In genomic region chr9:75434872-75435271, GRCm38 (mm10) we compare ENCODE assay signal across 14 mouse cellular contexts. TPM values are rescaled to one million over a fixed set of nuclear protein-coding genes. Genes with fewer than 3 reads are reported as not detected.
DNase-seq lines count a peak whose midpoint lies in the region; ATAC-seq and TF ChIP-seq lines count a peak whose summit lies in the region.
"Had no signal": no experiment of that assay in that cellular context is flagged by ENCODE, and none has a peak within 500 bp of the region (broad histone marks: within the 10 kb centered on the region; RNA-seq: fewer than 3 reads in every experiment).

No protein-coding gene starts in this region.

- ATAC-seq in forebrain, embryonic 11.5 days (replicated peaks; ENCODE audit: low FRiP score): 0 out of 2 replicates have a peak, but pooled peaks have one; percentile 22
- ATAC-seq in forebrain, embryonic 13.5 days: no peak
- ATAC-seq in kidney, embryonic 16.5 days (ENCODE audit: low FRiP score, low TSS enrichment): no peak

- no peaks in the 10 kb centered on the region for H3K36me3 ChIP-seq in forebrain, embryonic 11.5 days (ENCODE audit: control insufficient read depth, insufficient read depth, low read length)
- no peaks in the 10 kb centered on the region for H3K36me3 ChIP-seq in forebrain, embryonic 13.5 days (ENCODE audit: poor library complexity, severe bottlenecking)
- H3K36me3 ChIP-seq in thymus, adult 2 months (ENCODE audit: control insufficient read depth, insufficient read depth, low read length): no peaks in the 10 kb centered on the region
- no peaks in the 10 kb centered on the region for H3K36me3 ChIP-seq in kidney, embryonic 16.5 days (ENCODE audit: insufficient read depth, low read length)
- H3K36me3 ChIP-seq: embryonic facial prominence, embryonic 13.5 days; forebrain, embryonic 10.5 days; hindbrain, embryonic 15.5 days; liver, embryonic 12.5 days had no signal

- no peak overlapping the region for H3K9ac ChIP-seq in forebrain, embryonic 11.5 days (ENCODE audit: low read length)
- H3K9ac ChIP-seq in forebrain, embryonic 13.5 days: no peak overlapping the region
- no peak overlapping the region for H3K9ac ChIP-seq in kidney, embryonic 16.5 days (replicated peaks; ENCODE audit: low read length)
- H3K9ac ChIP-seq: embryonic facial prominence, embryonic 13.5 days; hindbrain, embryonic 15.5 days; liver, embryonic 12.5 days had no signal

- H3K4me3 ChIP-seq in forebrain, embryonic 11.5 days (ENCODE audit: low read depth, low read length): no peak overlapping the region
- no peak overlapping the region for H3K4me3 ChIP-seq in forebrain, embryonic 13.5 days
- H3K4me3 ChIP-seq in layer of hippocampus, adult 2 months: no peak overlapping the region
- no peak overlapping the region for H3K4me3 ChIP-seq in thymus, adult 2 months (ENCODE audit: control insufficient read depth, insufficient read depth, low read length)
- H3K4me3 ChIP-seq in kidney, embryonic 16.5 days (ENCODE audit: low read length): no peak overlapping the region
- H3K4me3 ChIP-seq: embryonic facial prominence, embryonic 13.5 days; forebrain, embryonic 10.5 days; hindbrain, embryonic 15.5 days; liver, embryonic 12.5 days had no signal

- no peaks in the 10 kb centered on the region for H3K9me3 ChIP-seq in forebrain, embryonic 11.5 days (ENCODE audit: control insufficient read depth, low read length)
- no peaks in the 10 kb centered on the region for H3K9me3 ChIP-seq in forebrain, embryonic 13.5 days (replicated peaks)
- H3K9me3 ChIP-seq in kidney, embryonic 16.5 days (ENCODE audit: low read length): no peaks in the 10 kb centered on the region
- H3K9me3 ChIP-seq: embryonic facial prominence, embryonic 13.5 days; forebrain, embryonic 10.5 days; hindbrain, embryonic 15.5 days; liver, embryonic 12.5 days had no signal

- no peak for TF ChIP-seq CTCF in layer of hippocampus, adult 2 months (conservative IDR thresholded peaks at IDR 0.05)
- no peak for TF ChIP-seq CTCF in thymus, adult 2 months (IDR thresholded peaks at IDR 0.05; ENCODE audit: borderline replicate concordance, control insufficient read depth, extremely low read depth, insufficient read depth, low read length, poor library complexity)

- no peaks in the 10 kb centered on the region for H3K27me3 ChIP-seq in forebrain, embryonic 11.5 days (ENCODE audit: control insufficient read depth, insufficient read depth, low read length)
- no peaks in the 10 kb centered on the region for H3K27me3 ChIP-seq in forebrain, embryonic 13.5 days
- no peaks in the 10 kb centered on the region for H3K27me3 ChIP-seq in thymus, adult 2 months (ENCODE audit: control insufficient read depth, insufficient read depth, low read length)
- H3K27me3 ChIP-seq in kidney, embryonic 16.5 days (ENCODE audit: insufficient read depth, low read length): no peaks in the 10 kb centered on the region
- H3K27me3 ChIP-seq: embryonic facial prominence, embryonic 13.5 days; hindbrain, embryonic 15.5 days; liver, embryonic 12.5 days; Patski had no signal

- no peak for TF ChIP-seq POLR2A in thymus, adult 2 months (IDR thresholded peaks at IDR 0.05; ENCODE audit: control insufficient read depth, extremely low read depth, insufficient read depth, low read length, poor library complexity)

- no peak overlapping the region for H3K27ac ChIP-seq in forebrain, embryonic 11.5 days (ENCODE audit: low read depth, low read length)
- H3K27ac ChIP-seq in forebrain, embryonic 13.5 days: no peak overlapping the region
- peak overlapping the region; percentile 12; the same call in 1 of the 2 replicates for H3K27ac ChIP-seq in layer of hippocampus, adult 2 months
- peak overlapping the region; percentile 23; the same call in 1 of the 2 replicates for H3K27ac ChIP-seq in thymus, adult 2 months (ENCODE audit: control insufficient read depth, insufficient read depth, low read length)
- H3K27ac ChIP-seq in kidney, embryonic 16.5 days (ENCODE audit: low read length): no peak overlapping the region
- H3K27ac ChIP-seq: hindbrain, embryonic 15.5 days; liver, embryonic 12.5 days had no signal

- DNase-seq in forebrain, embryonic 11.5 days (ENCODE audit: low spot score): no peak
- no peak for DNase-seq in layer of hippocampus, adult 2 months (ENCODE audit: low spot score in 2 of 2)
- DNase-seq in layer of hippocampus, adult 11-12 months (ENCODE audit: low spot score): no peak
- no peak for DNase-seq in thymus, adult 2 months
- no peak for DNase-seq in thymus, adult 18-20 months
- DNase-seq in naive thymus-derived CD4-positive, alpha-beta T cell, adult 2 months (ENCODE audit: low read depth): peak; percentile 24
- DNase-seq: right cerebral cortex, postnatal 4 days had no signal

- 0 out of 2 replicates have a peak, but pooled peaks cover 2% of the 10 kb centered on the region for H3K4me1 ChIP-seq in forebrain, embryonic 11.5 days (replicated peaks; ENCODE audit: control insufficient read depth, insufficient read depth, low read length)
- peaks cover 9% of the 10 kb centered on the region for H3K4me1 ChIP-seq in forebrain, embryonic 13.5 days
- H3K4me1 ChIP-seq in thymus, adult 2 months (replicated peaks; ENCODE audit: control insufficient read depth, insufficient read depth, low read length): peaks cover 25% of the 10 kb centered on the region
- peaks cover 8% of the 10 kb centered on the region; the same call in 1 of the 2 replicates for H3K4me1 ChIP-seq in kidney, embryonic 16.5 days (ENCODE audit: insufficient read depth, low read length)
- H3K4me1 ChIP-seq: hindbrain, embryonic 15.5 days had no signal

- no peak overlapping the region for H3K4me2 ChIP-seq in forebrain, embryonic 11.5 days (ENCODE audit: low read depth, low read length, severe bottlenecking)
- no peak overlapping the region for H3K4me2 ChIP-seq in forebrain, embryonic 13.5 days
- no peak overlapping the region for H3K4me2 ChIP-seq in kidney, embryonic 16.5 days (replicated peaks; ENCODE audit: low read depth, low read length)
- H3K4me2 ChIP-seq: hindbrain, embryonic 15.5 days; liver, embryonic 12.5 days had no signal

- 81% methylated on average over 6 of the region's 6 CpGs for WGBS in forebrain, embryonic 11.5 days
- 83% methylated on average over 6 of the region's 6 CpGs for WGBS in forebrain, embryonic 13.5 days
- WGBS in thymus, adult 2 months: 53% methylated on average over 6 of the region's 6 CpGs
- WGBS in kidney, embryonic 16.5 days: 73% methylated on average over 6 of the region's 6 CpGs

RNA-seq across cellular contexts. Expression of gene Leo1, which starts 6.5 kb away (rescaled TPM):
- 52.6 and 52.8 TPM in 2 replicates for polyA plus RNA-seq in forebrain, embryonic 11.5 days (2014; fragmentation: Nextera tagmentation; extraction: Ambion mirVana)
- 44.2 and 44.5 TPM in 2 replicates for polyA plus RNA-seq in forebrain, embryonic 13.5 days (2015; fragmentation: Nextera tagmentation; extraction: Ambion mirVana)
- total RNA-seq in layer of hippocampus, adult 2 months (2021): 10 to 100 TPM; 24.1 to 24.3 TPM
- polyA plus RNA-seq in thymus, adult 2 months (2012; rRNA removed): 6.7 and 9.0 TPM in 2 replicates
- polyA plus RNA-seq in kidney, embryonic 16.5 days (2015; fragmentation: Nextera tagmentation; extraction: Ambion mirVana): 40.1 and 43.1 TPM in 2 replicates

RNA-seq across cellular contexts. Expression of gene Mapk6, which starts 25.1 kb away (rescaled TPM):
- polyA plus RNA-seq in forebrain, embryonic 11.5 days (2014; fragmentation: Nextera tagmentation; extraction: Ambion mirVana): 179 and 181 TPM in 2 replicates
- polyA plus RNA-seq in forebrain, embryonic 13.5 days (2015; fragmentation: Nextera tagmentation; extraction: Ambion mirVana): 139 and 157 TPM in 2 replicates
- total RNA-seq in layer of hippocampus, adult 2 months (2021): 10 to 100 TPM; 23.5 to 24.8 TPM
- polyA plus RNA-seq in thymus, adult 2 months (2012; rRNA removed): 31.7 and 38.4 TPM in 2 replicates
- 55.0 and 61.9 TPM in 2 replicates for polyA plus RNA-seq in kidney, embryonic 16.5 days (2015; fragmentation: Nextera tagmentation; extraction: Ambion mirVana)

Comparison
In these comparisons a context has a peak if more than half of its experiments do, and no peak if none do; other contexts are left out.
1. H3K27ac ChIP-seq: peak in layer of hippocampus, adult 2 months (single experiment) and thymus, adult 2 months (single experiment); none in forebrain, embryonic 11.5 days (single experiment), forebrain, embryonic 13.5 days (single experiment) and kidney, embryonic 16.5 days (single experiment).